Mouse (Mus musculus): Measurements from ENCODE around the gene Fcrl5.

Gene Fcrl5

GRCm38 (mm10) chr3:87500088-87501055, 64.8 kb downstream of the Fcrl5 start:
- no peak for DNase-seq (ENCODE audit: low spot score)

GRCm38 (mm10) chr3:87501151-87501550, 65.6 kb downstream of the Fcrl5 start:
- no peak for DNase-seq (ENCODE audit: low spot score)

GRCm38 (mm10) chr3:87502771-87503170, 67.2 kb downstream of the Fcrl5 start:
- DNase-seq (ENCODE audit: low spot score): no peak

- no peak for DNase-seq (ENCODE audit: low spot score)
Observed at GRCm38 (mm10) chr3:87504330-87504729, 68.8 kb downstream of the Fcrl5 start.

- no peak for DNase-seq (ENCODE audit: low spot score)
Observed at GRCm38 (mm10) chr3:87504749-87505425, 69.3 kb downstream of the Fcrl5 start.

- DNase-seq (ENCODE audit: low spot score): no peak
Observed at GRCm38 (mm10) chr3:87506456-87507416, 71.2 kb downstream of the Fcrl5 start.

- DNase-seq (ENCODE audit: low spot score): peak; percentile 48
Observed at GRCm38 (mm10) chr3:87508205-87508901, 72.8 kb downstream of the Fcrl5 start.

- DNase-seq (ENCODE audit: low spot score): no peak
Observed at GRCm38 (mm10) chr3:87509061-87509460, 73.5 kb downstream of the Fcrl5 start.

- DNase-seq (ENCODE audit: low spot score): no peak
Observed at GRCm38 (mm10) chr3:87510832-87511231, 75.3 kb downstream of the Fcrl5 start.

- DNase-seq (ENCODE audit: low spot score): no peak
Observed at GRCm38 (mm10) chr3:87511971-87512765, 76.6 kb downstream of the Fcrl5 start.

GRCm38 (mm10) chr3:87515567-87516081, 80.1 kb downstream of the Fcrl5 start:
- DNase-seq (ENCODE audit: low spot score): no peak

GRCm38 (mm10) chr3:87518425-87518824, 82.9 kb downstream of the Fcrl5 start:
- DNase-seq (ENCODE audit: low spot score): no peak

GRCm38 (mm10) chr3:87521126-87521525, 85.6 kb downstream of the Fcrl5 start:
- DNase-seq (ENCODE audit: low spot score): no peak

- no peak for DNase-seq (ENCODE audit: low spot score)
Observed at GRCm38 (mm10) chr3:87521833-87522232, 86.3 kb downstream of the Fcrl5 start.

GRCm38 (mm10) chr3:87523701-87524100, 88.1 kb downstream of the Fcrl5 start:
- no peak for DNase-seq (ENCODE audit: low spot score)

- peak; percentile 80 for DNase-seq (ENCODE audit: low spot score)
Observed at GRCm38 (mm10) chr3:87525043-87525836, 89.7 kb downstream of the Fcrl5 start, which contains the start of gene Etv3. Gene Etv3, plus strand, starts transcription at chr3:87525407.

GRCm38 (mm10) chr3:87525837-87526570, 90.4 kb downstream of the Fcrl5 start:
- no peak for DNase-seq (ENCODE audit: low spot score)

- DNase-seq (ENCODE audit: low spot score): no peak
Observed at GRCm38 (mm10) chr3:87527139-87527538, 91.6 kb downstream of the Fcrl5 start.

GRCm38 (mm10) chr3:87528021-87528420, 92.4 kb downstream of the Fcrl5 start:
- DNase-seq (ENCODE audit: low spot score): no peak

Data from ovary, adult 18-20 months (tissue).